Mouse (Mus musculus): ENCODE results near the gene Elmo2. TPM values are rescaled to one million over a fixed set of nuclear protein-coding genes. Genes with fewer than 3 reads are reported as not detected.

Gene Elmo2
- total and polyA plus RNA-seq, 3 experiments: 17.4 to 27.6 TPM; not detected in 1

GRCm38 (mm10) chr2:165328746-165329145 is 2.5 kb upstream of the Elmo2 start:
- DNase-seq (ENCODE audit: low read depth, low spot score): no peak
- H3K4me1 ChIP-seq (ENCODE audit: control insufficient read depth in 1 of 2, insufficient read depth in 2 of 2, low read length in 2 of 2): peaks cover 0 to 42% of the 10 kb centered on the region in 2 experiments; a peak in 3 of 4 replicates
- H3K4me3 ChIP-seq (ENCODE audit: control insufficient read depth in 1 of 2, insufficient read depth in 1 of 2, low read depth in 2 of 2, low read length in 2 of 2): no peak overlapping the region
- peaks cover 13% of the 10 kb centered on the region for H3K79me2 ChIP-seq (ENCODE audit: control insufficient read depth, insufficient read depth, low read length, poor library complexity)
- H3K9ac ChIP-seq (ENCODE audit: control insufficient read depth, low read depth, low read length, poor library complexity, severe bottlenecking): no peak overlapping the region
- H3K9me3 ChIP-seq (replicated peaks; ENCODE audit: insufficient read depth, low read length): no peaks in the 10 kb centered on the region
- peaks cover 0 to 22% of the 10 kb centered on the region in 2 experiments; a peak in 2 of 4 replicates for H3K36me3 ChIP-seq (ENCODE audit: control insufficient read depth in 1 of 2, insufficient read depth in 2 of 2, low read length in 2 of 2)
- no peak overlapping the region for H3K27ac ChIP-seq (ENCODE audit: control insufficient read depth, low read depth, low read length)
- no peaks in the 10 kb centered on the region for H3K27me3 ChIP-seq (ENCODE audit: control insufficient read depth in 1 of 2, insufficient read depth in 2 of 2, low read length in 2 of 2)
- no peak for TF ChIP-seq CHD1 (IDR thresholded peaks at IDR 0.05; ENCODE audit: low read depth, low read length)
- TF ChIP-seq RCOR1 (IDR thresholded peaks at IDR 0.05; ENCODE audit: low read depth, low read length): no peak
- TF ChIP-seq MAZ (IDR thresholded peaks at IDR 0.05; ENCODE audit: low read depth, low read length): no peak
- TF ChIP-seq MAX (IDR thresholded peaks at IDR 0.05; ENCODE audit: low read length): no peak
- no peak for TF ChIP-seq JUND (IDR thresholded peaks at IDR 0.05; ENCODE audit: low read depth, low read length)

- H3K4me3 ChIP-seq (ENCODE audit: control insufficient read depth in 1 of 2, insufficient read depth in 1 of 2, low read depth in 2 of 2, low read length in 2 of 2): peak overlapping the region; percentile 62 to 71; a peak in 3 of 4 replicates
- peaks cover 0 to 41% of the 10 kb centered on the region in 2 experiments; a peak in 3 of 4 replicates for H3K4me1 ChIP-seq (ENCODE audit: control insufficient read depth in 1 of 2, insufficient read depth in 2 of 2, low read length in 2 of 2)
- no peak overlapping the region for H3K27ac ChIP-seq (ENCODE audit: control insufficient read depth, low read depth, low read length)
- peaks cover 0 to 22% of the 10 kb centered on the region in 2 experiments; a peak in 2 of 4 replicates for H3K36me3 ChIP-seq (ENCODE audit: control insufficient read depth in 1 of 2, insufficient read depth in 2 of 2, low read length in 2 of 2)
- peaks cover 17% of the 10 kb centered on the region for H3K79me2 ChIP-seq (ENCODE audit: control insufficient read depth, insufficient read depth, low read length, poor library complexity)
- H3K9ac ChIP-seq (ENCODE audit: control insufficient read depth, low read depth, low read length, poor library complexity, severe bottlenecking): peak overlapping the region; percentile 63; the same call in 1 of the 2 replicates
- no peaks in the 10 kb centered on the region for H3K27me3 ChIP-seq (ENCODE audit: control insufficient read depth in 1 of 2, insufficient read depth in 2 of 2, low read length in 2 of 2)
- peak; percentile 59 for DNase-seq (ENCODE audit: low read depth, low spot score)
- TF ChIP-seq TCF12 (IDR thresholded peaks at IDR 0.05; ENCODE audit: low read depth, low read length) (0 out of 2 replicates have a peak, but pooled peaks have one; percentile 21), TAL1 (IDR thresholded peaks at IDR 0.05; ENCODE audit: low read length) (peak; percentile 32; the same call in 1 of the 2 replicates), GATA1 (IDR thresholded peaks at IDR 0.05; ENCODE audit: low read depth, low read length) (peak; percentile 49), USF2 (IDR thresholded peaks at IDR 0.05; ENCODE audit: borderline replicate concordance in 1 of 2, insufficient read depth in 1 of 2, low read depth in 1 of 2, low read length in 2 of 2) (no peak), CHD1 (IDR thresholded peaks at IDR 0.05; ENCODE audit: low read depth, low read length) (no peak)
- H3K9me3 ChIP-seq (replicated peaks; ENCODE audit: insufficient read depth, low read length): no peaks in the 10 kb centered on the region
Measured at GRCm38 (mm10) chr2:165327386-165327785, 1.1 kb upstream of the Elmo2 start.

GRCm38 (mm10) chr2:165325521-165326303 is 567 bp downstream of the Elmo2 start:
- H3K27me3 ChIP-seq (ENCODE audit: control insufficient read depth in 1 of 2, insufficient read depth in 2 of 2, low read length in 2 of 2): no peaks in the 10 kb centered on the region
- peak overlapping the region; percentile 66 to 92 for H3K4me3 ChIP-seq (ENCODE audit: control insufficient read depth in 1 of 2, insufficient read depth in 1 of 2, low read depth in 2 of 2, low read length in 2 of 2)
- no peaks in the 10 kb centered on the region for H3K9me3 ChIP-seq (replicated peaks; ENCODE audit: insufficient read depth, low read length)
- no peak overlapping the region for H3K27ac ChIP-seq (ENCODE audit: control insufficient read depth, low read depth, low read length)
- H3K4me1 ChIP-seq (ENCODE audit: control insufficient read depth in 1 of 2, insufficient read depth in 2 of 2, low read length in 2 of 2): peaks cover 9 to 55% of the 10 kb centered on the region in 2 experiments
- H3K9ac ChIP-seq (ENCODE audit: control insufficient read depth, low read depth, low read length, poor library complexity, severe bottlenecking): peak overlapping the region; percentile 87
- peak; percentile 35 for DNase-seq (ENCODE audit: low read depth, low spot score)
- H3K36me3 ChIP-seq (ENCODE audit: control insufficient read depth in 1 of 2, insufficient read depth in 2 of 2, low read length in 2 of 2): peaks cover 0 to 34% of the 10 kb centered on the region in 2 experiments; a peak in 2 of 4 replicates
- H3K79me2 ChIP-seq (ENCODE audit: control insufficient read depth, insufficient read depth, low read length, poor library complexity): peaks cover 20% of the 10 kb centered on the region
- TF ChIP-seq MEF2A (IDR thresholded peaks at IDR 0.05; ENCODE audit: extremely low read depth, insufficient replicate concordance, low read depth, low read length, poor library complexity, severe bottlenecking): no peak
- TF ChIP-seq CHD2 (IDR thresholded peaks at IDR 0.05; ENCODE audit: low read length): no peak
- no peak for TF ChIP-seq MYC (IDR thresholded peaks at IDR 0.05; ENCODE audit: low read depth, low read length)
- TF ChIP-seq CTCF (IDR thresholded peaks at IDR 0.05 in 2 of 3, conservative IDR thresholded peaks at IDR 0.05 in 1 of 3; ENCODE audit: control insufficient read depth in 1 of 3, insufficient read depth in 1 of 3, low read depth in 2 of 3, low read length in 3 of 3, poor library complexity in 1 of 3, severe bottlenecking in 1 of 3): no peak
- TF ChIP-seq USF1 (IDR thresholded peaks at IDR 0.05; ENCODE audit: low read depth, low read length): no peak
- no peak for TF ChIP-seq USF2 (IDR thresholded peaks at IDR 0.05; ENCODE audit: borderline replicate concordance in 1 of 2, insufficient read depth in 1 of 2, low read depth in 1 of 2, low read length in 2 of 2)
- TF ChIP-seq ZKSCAN1 (IDR thresholded peaks at IDR 0.05; ENCODE audit: low read depth, low read length): no peak
- no peak for TF ChIP-seq ETS1 (IDR thresholded peaks at IDR 0.05; ENCODE audit: low read depth, low read length)
- TF ChIP-seq MAZ (IDR thresholded peaks at IDR 0.05; ENCODE audit: low read depth, low read length): no peak
- TF ChIP-seq HCFC1 (IDR thresholded peaks at IDR 0.05; ENCODE audit: low read depth, low read length): no peak
- no peak for TF ChIP-seq RCOR1 (IDR thresholded peaks at IDR 0.05; ENCODE audit: low read depth, low read length)
- no peak for TF ChIP-seq CHD1 (IDR thresholded peaks at IDR 0.05; ENCODE audit: low read depth, low read length)
- no peak for TF ChIP-seq JUND (IDR thresholded peaks at IDR 0.05; ENCODE audit: low read depth, low read length)

All from MEL (cell line).